Mouse (Mus musculus) neural tube, embryonic 14.5 days (tissue): Measurements from ENCODE around the gene Cux1. TPM values are rescaled to one million over a fixed set of nuclear protein-coding genes. Genes with fewer than 3 reads are reported as not detected.

Experiments
- ATAC-seq: fragments of 200-750 bp; cut with Nextera tagmentation; 2 replicates; pipeline ENCODE4 v1.8.0; 2017; ENCODE audit warnings: low read depth, mild to moderate bottlenecking, moderate TSS enrichment, moderate library complexity
- H3K27ac ChIP-seq: fragments of 300-500 bp; sonication (generic); 2 replicates; pipeline ENCODE4 v1.5.1; 2014; ENCODE audit warnings: low read depth, mild to moderate bottlenecking, control low read depth, low read length, moderate library complexity, mixed read lengths
- H3K27me3 ChIP-seq: fragments of 300-500 bp; sonication (generic); 2 replicates; pipeline ENCODE4 v1.6.1; 2014; ENCODE audit warnings: low read length; ENCODE audit not compliant: control insufficient read depth, insufficient read depth
- H3K36me3 ChIP-seq: fragments of 300-500 bp; sonication (generic); 2 replicates; pipeline ENCODE4 v1.6.1; 2014; ENCODE audit warnings: low read length, mixed read lengths; ENCODE audit not compliant: control insufficient read depth, insufficient read depth
- H3K4me1 ChIP-seq: fragments of 300-500 bp; sonication (generic); 2 replicates; pipeline ENCODE4 v1.6.1; 2014; ENCODE audit warnings: low read length; ENCODE audit not compliant: control insufficient read depth, insufficient read depth
- H3K4me2 ChIP-seq: fragments of 300-500 bp; sonication (generic); 2 replicates; pipeline ENCODE4 v1.6.1; 2014; ENCODE audit warnings: mild to moderate bottlenecking, low read depth, low read length, control low read depth
- H3K4me3 ChIP-seq: fragments of 300-500 bp; sonication (generic); 2 replicates; pipeline ENCODE4 v1.5.1; 2014; ENCODE audit warnings: low read depth, low read length, control low read depth, mixed read lengths
- H3K9ac ChIP-seq: fragments of 300-500 bp; sonication (generic); replicated peaks from 2 replicates; pipeline ENCODE4 v1.6.1; 2014; ENCODE audit warnings: low read depth, mild to moderate bottlenecking, control low read depth, low read length, mixed read lengths
- H3K9me3 ChIP-seq: fragments of 300-500 bp; sonication (generic); 2 replicates; pipeline ENCODE4 v1.6.1; 2016; ENCODE audit warnings: low read length; ENCODE audit not compliant: control insufficient read depth
- WGBS: fragments of 180-500 bp; shearing (Covaris S2); extraction: QIAGEN DNeasy Blood & Tissue Kit; methylation state at CpG from one replicate; pipeline ENCODE4 v1.1.7; 2014; 5-methylcytosine and 5-hydroxymethylcytosine counted together
- polyA plus RNA-seq: library from polyadenylated mRNA; unstranded; fragments of >200 nt; fragmentation: Nextera tagmentation; extraction: Ambion mirVana; gene quantifications from 2 replicates; pipeline ENCODE4 v1.2.1, GENCODE M21; 2014

Cux1 gene
- polyA plus RNA-seq, 1 experiment from 2014 or later, result 95.3 TPM

DNA sequence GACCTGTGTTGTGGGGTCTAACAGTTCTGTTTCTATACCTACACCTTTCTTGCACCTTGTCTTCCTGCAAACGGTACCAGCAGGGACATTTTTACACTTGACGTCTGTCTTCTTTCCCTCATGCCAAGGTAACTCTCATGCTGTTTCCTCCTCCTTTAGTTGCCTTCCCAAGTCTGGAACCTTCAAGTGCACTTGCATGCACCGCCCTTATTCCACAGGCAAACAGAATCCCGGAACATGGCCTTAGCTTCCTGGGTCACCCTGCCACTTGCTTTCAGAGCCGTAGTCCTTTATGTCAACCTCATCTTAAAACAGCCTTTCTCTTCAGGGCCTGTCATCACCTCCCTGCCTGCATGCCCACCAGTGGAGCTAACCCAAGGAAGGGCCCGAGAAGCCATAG, 15.7 kb downstream of the Cux1 start:
- 84% methylated on average over 6 of the region's 6 CpGs for WGBS
- H3K9ac ChIP-seq, result no peak overlapping the region
- peaks cover 20% of the 10 kb centered on the region; the same call in 1 of the 2 replicates for H3K4me1 ChIP-seq

DNA sequence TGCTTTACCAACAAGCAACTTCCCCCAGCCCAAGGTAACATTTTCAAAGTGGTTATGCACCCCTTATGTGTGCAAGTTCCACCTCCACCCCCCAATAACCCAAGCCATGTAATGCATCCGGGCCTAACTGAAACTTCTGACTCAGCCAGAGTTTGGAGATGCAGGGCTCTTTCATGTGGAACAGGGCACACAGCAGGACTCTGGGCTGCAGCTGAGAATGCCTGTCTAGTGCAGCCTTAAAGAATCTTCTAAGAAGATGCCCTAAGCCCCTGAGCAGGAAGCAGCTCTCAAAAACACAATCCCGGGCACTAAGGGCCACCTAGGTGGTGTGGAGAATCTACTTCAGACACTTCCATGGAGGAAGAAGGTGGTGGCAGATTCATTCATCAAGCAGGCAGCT, 16.6 kb downstream of the Cux1 start:
- H3K4me1 ChIP-seq, result peaks cover 13% of the 10 kb centered on the region; the same call in 1 of the 2 replicates
- no peak for ATAC-seq
- no peak overlapping the region for H3K4me2 ChIP-seq
- H3K27me3 ChIP-seq, result no peaks in the 10 kb centered on the region
- 26% methylated on average over 2 of the region's 2 CpGs for WGBS
- H3K9ac ChIP-seq, result no peak overlapping the region
- no peak overlapping the region for H3K27ac ChIP-seq
- H3K4me3 ChIP-seq, result no peak overlapping the region
- H3K36me3 ChIP-seq, result no peaks in the 10 kb centered on the region
- no peaks in the 10 kb centered on the region for H3K9me3 ChIP-seq

More for the DNA sequence above, 15.7 kb downstream of the Cux1 start:
- Histone ChIP-seq H3K4me3 (no peak overlapping the region), H3K27me3 (no peaks in the 10 kb centered on the region), H3K36me3 (no peaks in the 10 kb centered on the region), H3K9me3 (no peaks in the 10 kb centered on the region), H3K4me2 (no peak overlapping the region), H3K27ac (no peak overlapping the region)
- no peak for ATAC-seq

DNA sequence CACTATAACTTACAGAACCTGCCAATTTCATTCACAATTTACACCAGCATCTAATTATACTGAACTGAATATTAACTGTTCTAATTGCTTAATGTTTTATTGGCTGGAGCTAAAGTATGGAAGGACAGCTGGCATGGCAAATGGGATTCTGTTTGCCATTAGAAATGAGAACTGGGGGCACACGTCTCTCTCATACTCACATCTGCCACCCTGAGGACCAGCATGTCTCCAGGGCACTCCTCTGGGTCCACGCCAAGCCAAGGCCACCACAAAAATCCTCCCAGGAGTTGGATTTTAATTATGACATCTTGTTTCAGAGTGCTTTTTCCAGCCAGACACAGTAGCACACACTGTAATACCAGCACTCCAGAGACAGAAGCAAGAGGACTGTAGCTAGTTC, 18.5 kb downstream of the Cux1 start:
- Histone ChIP-seq H3K27me3 (no peaks in the 10 kb centered on the region), H3K4me2 (no peak overlapping the region), H3K4me1 (0 out of 2 replicates have a peak, but pooled peaks cover 10% of the 10 kb centered on the region), H3K4me3 (no peak overlapping the region), H3K9ac (no peak overlapping the region), H3K9me3 (no peaks in the 10 kb centered on the region), H3K27ac (no peak overlapping the region), H3K36me3 (no peaks in the 10 kb centered on the region)
- WGBS, result 32% methylated on average over 2 of the region's 2 CpGs
- no peak for ATAC-seq

DNA sequence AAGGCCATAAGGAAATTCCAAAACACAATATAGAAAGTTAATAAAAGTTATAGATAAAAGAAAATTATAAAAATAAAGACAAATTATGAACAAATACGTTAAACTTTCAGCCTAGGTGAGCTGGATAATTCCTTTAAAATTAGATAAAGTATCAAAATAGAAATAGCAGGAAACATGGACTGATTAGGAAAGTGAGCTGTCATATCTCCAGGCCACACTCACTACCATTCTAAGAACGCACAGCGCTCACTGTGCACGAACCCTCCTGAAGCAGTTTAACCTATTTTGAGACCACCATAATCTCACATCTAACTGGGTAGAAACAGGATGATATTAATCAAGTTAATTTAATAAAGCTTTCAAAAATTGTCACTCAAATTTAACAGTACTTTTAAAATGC, 22.2 kb downstream of the Cux1 start:
- no peak overlapping the region for H3K4me3 ChIP-seq
- no peaks in the 10 kb centered on the region for H3K36me3 ChIP-seq
- no peak for ATAC-seq
- no peak overlapping the region for H3K9ac ChIP-seq
- H3K27ac ChIP-seq, result no peak overlapping the region
- no peak overlapping the region for H3K4me2 ChIP-seq
- 0 out of 2 replicates have a peak, but pooled peaks cover 2% of the 10 kb centered on the region for H3K4me1 ChIP-seq
- no peaks in the 10 kb centered on the region for H3K27me3 ChIP-seq
- WGBS, result 97% methylated on average over 4 of the region's 4 CpGs
- no peaks in the 10 kb centered on the region for H3K9me3 ChIP-seq

DNA sequence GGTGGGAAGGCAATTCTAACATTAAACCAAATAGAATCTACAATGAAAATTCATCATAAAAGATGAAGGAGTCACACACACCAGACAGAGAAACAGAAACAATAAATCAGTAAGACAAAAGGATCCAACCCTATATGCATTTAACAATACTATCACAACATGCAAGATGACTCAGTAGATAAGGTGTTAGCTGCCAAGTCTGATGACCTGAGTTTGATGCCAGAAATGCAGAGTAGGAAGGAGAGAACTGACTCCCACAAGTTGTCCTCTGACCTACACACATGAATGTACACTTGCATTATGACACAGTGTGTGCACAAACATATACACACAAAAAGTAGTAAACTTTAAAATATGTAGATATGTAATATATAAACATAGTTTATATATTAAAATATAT, 24.1 kb downstream of the Cux1 start:
- Histone ChIP-seq H3K36me3 (no peaks in the 10 kb centered on the region), H3K27ac (no peak overlapping the region), H3K4me2 (no peak overlapping the region), H3K27me3 (no peaks in the 10 kb centered on the region), H3K9ac (no peak overlapping the region), H3K4me1 (no peaks in the 10 kb centered on the region), H3K9me3 (no peaks in the 10 kb centered on the region), H3K4me3 (no peak overlapping the region)
- ATAC-seq, result no peak

DNA sequence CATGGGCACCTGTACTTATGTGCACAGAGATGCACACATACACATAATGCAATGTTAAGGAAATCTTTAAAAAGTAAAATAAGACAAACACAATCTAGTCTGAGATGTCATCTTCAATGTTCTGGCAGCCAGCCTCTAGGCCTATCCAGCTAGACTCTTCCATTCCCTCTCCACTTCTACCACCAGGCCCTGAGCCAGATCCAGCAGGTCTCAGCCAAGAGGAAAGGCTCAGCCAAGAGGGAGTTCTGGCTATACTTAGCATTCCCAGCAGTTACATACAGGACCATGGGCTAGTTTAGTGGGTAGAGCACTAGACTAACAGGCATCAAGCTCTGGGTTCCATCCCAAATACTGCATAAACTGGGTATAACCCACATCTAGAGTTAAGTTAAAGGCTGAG, 26.3 kb downstream of the Cux1 start:
- H3K36me3 ChIP-seq, result no peaks in the 10 kb centered on the region
- no peak overlapping the region for H3K27ac ChIP-seq
- no peak overlapping the region for H3K4me3 ChIP-seq
- no peaks in the 10 kb centered on the region for H3K9me3 ChIP-seq
- H3K9ac ChIP-seq, result no peak overlapping the region
- no peak for ATAC-seq
- H3K4me1 ChIP-seq, result no peaks in the 10 kb centered on the region
- no peak overlapping the region for H3K4me2 ChIP-seq
- no peaks in the 10 kb centered on the region for H3K27me3 ChIP-seq

DNA sequence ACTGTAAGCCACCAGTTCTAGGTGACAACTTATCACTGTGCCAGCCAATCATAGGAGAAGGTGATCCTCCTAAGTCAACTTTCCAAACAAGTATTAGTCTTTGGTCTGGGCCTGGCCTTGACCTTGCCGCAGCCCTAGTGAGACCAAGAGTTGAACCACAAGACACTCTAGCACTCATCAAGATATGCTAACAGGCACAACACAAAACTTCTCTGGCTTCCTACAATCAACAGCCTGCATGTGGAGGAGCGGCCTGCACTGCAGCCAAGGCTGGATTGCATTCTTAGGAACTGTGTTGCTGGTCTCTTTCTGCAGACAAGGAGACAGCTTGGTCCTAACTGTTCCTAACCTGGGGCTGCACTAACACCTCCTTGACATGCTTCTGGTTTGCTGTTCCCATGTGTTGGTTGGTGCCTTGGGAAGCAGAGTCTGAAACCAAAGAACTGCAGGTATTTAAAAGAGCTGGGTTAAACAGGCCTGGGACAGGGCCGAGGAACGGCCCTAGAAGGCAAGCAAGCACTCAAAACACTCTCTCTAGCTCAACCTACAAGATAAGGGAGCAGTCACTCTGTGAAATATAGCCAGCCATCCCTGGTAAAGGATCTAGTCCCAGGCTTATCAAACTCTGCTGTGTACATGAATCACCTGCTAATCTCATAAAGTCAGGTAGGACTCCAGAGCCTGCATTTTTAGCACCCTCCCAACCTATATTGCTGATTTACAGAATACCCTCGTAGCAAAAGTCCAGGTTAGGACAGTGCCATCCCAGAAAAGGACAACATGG, 27.0 kb downstream of the Cux1 start:
- ATAC-seq, result no peak
- H3K27me3 ChIP-seq, result no peaks in the 10 kb centered on the region
- no peaks in the 10 kb centered on the region for H3K9me3 ChIP-seq
- no peaks in the 10 kb centered on the region for H3K4me1 ChIP-seq
- H3K36me3 ChIP-seq, result no peaks in the 10 kb centered on the region
- 90% methylated on average over 5 of the region's 5 CpGs for WGBS
- no peak overlapping the region for H3K9ac ChIP-seq
- H3K4me3 ChIP-seq, result no peak overlapping the region
- H3K27ac ChIP-seq, result no peak overlapping the region
- no peak overlapping the region for H3K4me2 ChIP-seq

DNA sequence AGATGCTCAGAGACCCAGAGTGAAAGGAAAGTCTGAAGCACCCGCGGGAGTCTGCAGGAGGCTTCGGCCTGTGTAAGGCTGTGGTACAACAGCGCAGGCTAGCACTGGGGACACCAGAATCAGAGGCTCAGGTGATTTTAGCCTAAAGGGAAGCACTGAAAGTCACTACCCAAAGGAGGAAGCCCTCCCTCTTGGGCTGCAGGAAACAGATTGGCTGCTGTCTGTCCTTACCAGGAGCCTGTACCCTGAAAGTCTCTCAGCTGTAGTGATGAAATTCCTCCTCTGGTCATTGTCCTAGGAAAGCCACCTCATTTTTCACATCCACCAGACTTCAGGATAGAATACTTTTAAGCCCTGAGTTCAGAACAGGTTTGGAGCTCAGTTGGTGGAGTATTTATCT, 30.5 kb downstream of the Cux1 start:
- no peaks in the 10 kb centered on the region for H3K4me1 ChIP-seq
- WGBS, result 88% methylated on average over 4 of the region's 4 CpGs
- no peak for ATAC-seq

DNA sequence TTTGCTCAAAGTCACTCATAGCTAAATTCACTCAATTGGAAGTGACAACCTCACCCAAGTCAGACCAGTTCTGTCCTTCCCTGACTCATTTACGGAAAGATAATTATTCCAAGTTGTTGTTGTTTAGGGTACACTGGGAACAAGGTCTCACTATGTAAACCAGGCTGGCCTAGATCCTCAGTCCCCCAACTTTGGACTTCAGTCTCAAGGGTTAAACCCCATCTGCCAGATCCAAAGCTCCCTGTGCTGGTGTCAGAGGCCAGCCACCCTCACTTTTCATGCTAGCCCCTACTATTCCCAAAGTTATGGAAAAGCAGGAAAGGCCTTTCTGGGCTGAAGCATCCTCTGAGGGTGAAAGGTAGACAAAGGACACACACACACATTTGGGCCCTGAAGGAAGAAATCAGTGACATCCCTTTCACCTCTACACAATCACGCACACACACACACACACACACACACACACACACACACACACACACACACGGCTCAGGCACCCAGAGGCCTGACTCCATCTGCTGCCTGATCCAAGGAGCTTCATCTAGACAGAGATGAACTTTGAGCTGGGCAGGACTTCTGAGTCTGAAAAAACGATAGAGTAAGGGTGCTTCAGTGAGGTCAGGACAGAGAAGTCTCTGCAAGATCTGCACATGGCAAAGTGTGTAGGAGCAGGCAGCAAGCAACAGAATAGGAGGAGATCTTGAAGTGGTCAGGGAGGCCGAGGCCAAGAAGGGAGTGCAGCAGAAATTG, 31.1 kb downstream of the Cux1 start:
- Histone ChIP-seq H3K4me1 (no peaks in the 10 kb centered on the region), H3K4me3 (no peak overlapping the region), H3K9me3 (no peaks in the 10 kb centered on the region), H3K36me3 (no peaks in the 10 kb centered on the region), H3K27me3 (no peaks in the 10 kb centered on the region), H3K27ac (no peak overlapping the region), H3K9ac (no peak overlapping the region), H3K4me2 (no peak overlapping the region)
- ATAC-seq, result no peak
- WGBS, result 88% methylated on average over 5 of the region's 5 CpGs

More for the DNA sequence above, 30.5 kb downstream of the Cux1 start:
- no peaks in the 10 kb centered on the region for H3K27me3 ChIP-seq
- no peaks in the 10 kb centered on the region for H3K36me3 ChIP-seq
- no peak overlapping the region for H3K4me2 ChIP-seq
- no peak overlapping the region for H3K4me3 ChIP-seq
- H3K27ac ChIP-seq, result no peak overlapping the region
- no peaks in the 10 kb centered on the region for H3K9me3 ChIP-seq
- H3K9ac ChIP-seq, result no peak overlapping the region
